Mouse (Mus musculus): ENCODE results near the gene Lgr4.

DNA sequence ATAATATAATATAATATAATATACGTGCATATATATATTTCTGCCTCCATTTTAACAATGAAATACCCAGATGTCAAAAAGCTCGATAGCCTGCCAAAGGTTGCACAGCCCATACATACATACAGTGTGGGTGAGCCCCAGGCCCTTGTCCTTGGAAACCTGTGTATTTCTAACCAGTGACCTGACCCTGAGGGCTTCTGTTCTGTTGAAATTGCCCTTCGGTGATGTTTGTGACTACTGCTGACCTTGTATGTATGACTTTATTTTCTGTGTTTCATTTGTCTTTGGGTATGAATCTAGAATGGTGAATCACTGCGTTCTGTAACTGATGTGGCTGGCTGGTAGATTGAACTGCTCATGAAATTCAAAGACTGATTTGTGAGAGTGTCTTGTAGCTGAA is 49.4 kb downstream of the Lgr4 start:
- no peak for TF ChIP-seq POLR2A (IDR thresholded peaks at IDR 0.05; ENCODE audit: borderline replicate concordance, insufficient read depth, low read length)
- no peak for TF ChIP-seq CTCF (IDR thresholded peaks at IDR 0.05; ENCODE audit: borderline replicate concordance, insufficient read depth, low read depth, low read length)

Data from cerebellum, adult 2 months (tissue).